Mouse (Mus musculus) retina, adult 2 months (tissue): ENCODE measurements around the gene Ap1s1.
A peak's percentile ranks its signal among the peaks of the same experiment; 100 is the strongest.

Experiments
- DNase-seq: peaks from one replicate; pipeline ENCODE4 v3.0.0-alpha.2; 2012; ENCODE audit warnings: low read depth, low spot score

Gene Ap1s1

DNA sequence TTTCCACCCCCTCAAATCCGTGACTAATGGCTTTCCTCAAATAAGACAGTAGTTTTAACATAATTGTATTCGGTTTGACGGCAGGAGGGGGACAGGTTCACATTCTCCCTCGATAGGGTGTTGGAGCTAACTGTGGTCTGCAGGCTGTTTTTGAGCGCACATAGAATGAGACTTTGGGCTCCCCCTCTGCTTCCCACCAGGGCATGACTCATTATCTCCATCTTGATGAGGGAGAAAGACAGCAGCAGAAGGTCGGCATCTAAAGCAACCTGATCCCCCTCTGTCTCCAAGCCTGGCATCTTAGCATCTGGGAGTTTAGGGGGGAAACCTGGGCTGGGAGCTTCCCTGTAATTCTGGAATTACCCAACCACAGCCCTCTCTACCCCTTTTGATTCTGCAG lies 19.5 kb upstream of the Ap1s1 start:
- no peak for DNase-seq

DNA sequence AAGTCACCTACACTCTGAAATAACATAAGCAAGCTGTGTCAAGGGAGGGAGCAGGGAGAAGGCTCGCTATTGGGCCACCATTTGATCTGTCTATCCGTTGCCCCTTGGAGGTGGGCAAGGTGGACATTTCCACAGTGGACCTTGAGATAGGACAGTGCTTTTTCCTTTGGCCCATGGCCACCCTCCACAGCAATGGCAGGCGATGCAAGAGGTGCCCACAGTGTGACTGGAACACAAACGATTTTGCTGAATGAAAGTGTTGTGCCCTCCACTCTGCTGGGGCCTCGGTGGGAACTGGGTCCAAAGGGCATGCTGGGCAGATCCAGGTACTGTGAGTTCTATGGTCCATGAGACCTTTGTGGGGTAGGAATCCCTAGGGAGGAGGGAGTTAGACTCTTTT lies 16.7 kb upstream of the Ap1s1 start:
- DNase-seq = no peak

DNA sequence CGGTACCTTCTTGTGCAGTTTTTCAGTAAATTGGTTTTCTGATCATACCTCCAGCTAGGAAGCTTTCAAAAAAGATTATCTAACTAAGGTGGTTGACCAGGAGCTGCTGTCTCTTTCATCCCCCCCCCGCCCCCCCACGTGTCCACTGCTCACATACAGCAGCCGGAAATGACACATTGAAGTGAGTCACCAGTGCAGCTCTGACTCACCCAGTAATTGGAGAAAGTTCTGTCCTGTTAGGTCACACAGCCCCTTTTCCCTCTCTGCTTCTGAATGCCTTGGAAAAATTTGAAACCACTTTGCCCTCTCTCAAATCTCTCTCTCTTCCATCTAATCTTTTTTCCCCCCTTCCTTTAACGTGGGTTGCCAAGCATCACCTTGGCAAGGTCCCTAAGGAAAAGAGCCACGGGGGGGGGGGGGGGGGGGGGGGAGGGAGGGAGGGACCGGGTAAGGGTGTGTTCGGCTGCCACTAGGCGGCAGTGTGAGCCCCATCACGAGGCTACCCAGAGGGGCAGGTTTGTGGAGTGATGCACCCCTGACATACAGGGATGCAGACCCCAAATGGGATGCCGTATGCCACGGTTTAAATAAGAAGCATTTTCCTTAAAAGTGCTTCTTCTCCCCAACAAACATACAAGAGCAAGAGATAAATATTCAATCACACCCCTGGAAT lies 16.0 kb upstream of the Ap1s1 start:
- DNase-seq = no peak

DNA sequence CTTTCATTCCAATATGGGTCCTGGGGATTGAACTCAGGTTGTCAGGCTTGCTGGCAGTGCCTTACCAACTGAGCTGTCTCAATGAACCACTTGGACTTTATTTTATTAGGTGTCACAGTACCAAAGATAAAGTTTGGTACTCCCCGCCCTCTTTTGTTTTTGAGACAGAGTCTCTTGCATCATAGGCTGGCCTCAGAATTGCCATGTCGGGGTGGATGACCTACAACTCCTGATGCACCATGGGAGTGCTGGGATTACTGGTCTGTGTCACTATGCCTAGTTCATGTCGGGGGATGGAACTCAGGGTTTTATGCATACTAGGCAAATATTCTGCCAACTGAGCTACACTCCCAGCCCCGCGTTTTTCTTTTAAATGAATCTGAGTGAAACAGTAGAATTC lies 8.9 kb upstream of the Ap1s1 start:
- no peak for DNase-seq

DNA sequence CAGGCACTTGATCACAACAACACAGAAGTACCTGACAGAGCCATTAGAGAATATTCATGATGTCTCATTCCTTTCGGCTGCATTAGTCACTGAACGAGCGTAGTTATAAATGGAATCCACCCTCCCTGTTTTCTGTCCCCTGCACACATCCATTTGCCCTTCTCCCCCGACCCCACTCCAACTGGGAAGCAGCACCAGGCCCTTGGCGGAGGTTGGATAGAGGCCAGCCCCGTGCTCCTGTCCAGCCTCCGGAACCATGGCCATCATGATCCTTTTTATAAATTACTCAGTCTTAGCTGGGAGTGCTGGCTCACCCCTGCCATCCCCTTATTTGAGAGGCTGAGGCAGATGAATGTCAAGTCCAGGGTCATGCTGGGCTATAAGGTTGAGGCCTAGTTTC lies 8.4 kb upstream of the Ap1s1 start:
- no peak for DNase-seq

DNA sequence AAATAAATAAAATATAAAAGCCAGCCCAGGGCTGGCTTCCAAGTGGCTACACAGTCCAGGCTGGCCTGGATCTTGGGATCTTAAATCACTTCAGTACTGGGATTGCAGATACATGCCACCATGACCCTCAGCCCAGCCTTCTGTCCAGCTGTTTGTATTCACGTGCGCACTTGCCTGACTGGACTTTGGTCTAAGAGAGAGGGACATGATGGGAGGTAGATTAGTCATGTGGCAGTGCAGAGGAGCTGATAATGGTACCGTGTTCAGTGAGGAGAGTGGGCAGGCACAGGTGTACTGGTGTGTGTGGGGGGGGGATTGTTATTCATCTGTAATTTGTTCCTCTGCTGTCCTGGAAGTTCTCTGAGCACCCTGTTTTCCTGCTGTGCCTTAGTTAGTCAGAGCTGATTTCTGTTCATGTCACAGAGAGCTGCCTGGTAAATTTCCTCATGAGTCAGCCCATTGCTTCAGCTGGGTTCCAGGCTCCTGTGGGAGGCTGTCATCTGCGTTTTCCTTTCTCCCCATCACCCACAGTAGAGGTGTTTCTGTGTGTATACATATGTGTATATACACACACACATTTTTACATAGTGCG lies 6.1 kb upstream of the Ap1s1 start:
- no peak for DNase-seq

DNA sequence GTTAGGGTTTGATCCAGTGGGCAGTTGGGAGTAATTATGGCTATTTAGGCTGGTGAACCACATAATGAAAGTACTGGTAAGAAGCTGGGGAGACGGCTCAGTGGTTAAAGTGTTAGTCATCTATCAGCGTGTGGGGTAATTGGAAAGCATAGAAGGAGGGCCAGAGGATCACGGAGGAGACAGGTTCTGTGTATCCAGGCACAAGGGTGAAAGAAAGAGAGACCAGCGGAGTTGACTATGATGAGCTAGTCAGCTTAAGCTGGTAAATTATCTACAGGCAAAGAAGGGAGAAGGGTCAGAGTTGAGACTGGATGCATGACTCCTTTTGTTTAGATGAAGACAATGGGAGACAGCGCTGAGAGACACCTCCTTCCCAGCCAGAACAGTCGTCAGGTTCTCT lies 5.2 kb upstream of the Ap1s1 start:
- no peak for DNase-seq

DNA sequence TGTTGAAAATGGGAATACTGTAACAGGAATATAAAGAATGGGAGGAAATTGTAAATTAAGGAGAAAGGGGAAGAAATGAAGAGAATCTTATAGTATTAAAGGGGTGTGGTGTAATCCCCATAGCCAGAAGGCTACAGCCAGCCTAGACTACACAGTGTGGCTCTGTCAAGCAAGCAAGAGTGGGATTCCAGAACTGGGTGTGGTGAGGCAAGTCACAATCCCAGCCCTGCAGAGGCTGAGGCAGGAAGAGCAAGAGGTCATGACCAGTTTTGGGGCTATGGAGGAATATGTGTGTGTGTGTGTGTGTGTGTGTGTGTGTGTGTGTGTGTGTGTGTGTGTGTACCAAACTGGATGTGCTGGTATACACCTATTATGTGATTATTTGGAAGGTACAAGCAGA lies 1.1 kb upstream of the Ap1s1 start:
- no peak for DNase-seq

DNA sequence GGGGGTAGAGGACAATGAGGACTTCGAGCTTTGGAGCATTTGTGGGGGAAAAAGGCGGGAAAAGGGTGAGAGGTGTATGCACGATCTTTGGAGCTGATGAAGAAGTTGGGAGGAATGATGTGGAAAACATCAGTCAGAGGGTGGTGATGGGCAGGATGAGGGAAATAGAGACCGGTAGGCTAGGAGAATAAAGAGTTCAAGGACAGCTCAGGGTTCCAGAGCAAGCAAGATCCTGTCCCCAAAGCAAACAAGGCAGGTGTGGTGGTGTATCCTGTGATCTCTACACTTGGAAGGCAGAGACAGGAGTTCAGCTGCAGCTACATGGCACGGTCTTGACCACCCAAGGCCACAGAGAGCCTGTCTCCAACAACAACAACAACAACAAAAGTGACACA lies 386 bp upstream of the Ap1s1 start:
- no peak for DNase-seq

DNA sequence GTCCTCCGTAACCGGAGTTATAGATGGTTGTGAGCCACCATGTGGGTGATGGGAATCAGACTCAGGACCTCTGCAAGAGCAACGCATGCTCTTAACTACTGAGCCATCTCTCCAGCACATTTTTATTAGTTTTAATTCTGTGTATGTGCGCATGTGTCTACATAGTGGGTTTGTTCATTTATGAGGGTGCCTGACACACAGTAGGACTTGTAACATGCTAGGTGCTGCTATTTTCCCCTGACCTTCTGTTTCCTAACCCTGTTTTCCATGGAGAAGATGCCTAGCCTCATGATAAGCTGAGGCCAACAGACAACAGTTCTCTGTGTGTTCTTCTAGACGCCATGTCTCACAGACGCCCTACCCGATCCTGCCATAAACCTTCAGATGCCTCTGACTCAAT lies 1.9 kb downstream of the Ap1s1 start:
- DNase-seq = no peak

DNA sequence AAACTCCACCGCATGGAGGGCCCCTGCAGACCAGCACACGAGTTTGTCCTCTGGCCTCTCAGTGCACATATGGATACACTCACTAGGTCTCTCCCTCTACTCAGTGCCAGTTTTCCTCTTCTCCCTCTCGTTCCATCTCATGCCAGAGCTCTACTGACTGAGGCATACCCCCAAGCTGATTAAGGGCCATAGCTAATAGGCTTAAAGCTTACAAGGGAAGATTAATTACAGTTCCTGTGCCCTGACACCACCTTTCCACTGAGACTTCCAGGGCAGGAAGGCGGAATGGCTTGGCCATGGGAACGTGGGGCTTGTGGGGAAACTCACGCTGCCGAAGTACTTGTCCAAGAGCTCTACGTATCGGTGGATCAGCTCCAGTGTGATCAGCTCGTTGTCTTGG lies 4.5 kb downstream of the Ap1s1 start:
- DNase-seq = peak; percentile 55

DNA sequence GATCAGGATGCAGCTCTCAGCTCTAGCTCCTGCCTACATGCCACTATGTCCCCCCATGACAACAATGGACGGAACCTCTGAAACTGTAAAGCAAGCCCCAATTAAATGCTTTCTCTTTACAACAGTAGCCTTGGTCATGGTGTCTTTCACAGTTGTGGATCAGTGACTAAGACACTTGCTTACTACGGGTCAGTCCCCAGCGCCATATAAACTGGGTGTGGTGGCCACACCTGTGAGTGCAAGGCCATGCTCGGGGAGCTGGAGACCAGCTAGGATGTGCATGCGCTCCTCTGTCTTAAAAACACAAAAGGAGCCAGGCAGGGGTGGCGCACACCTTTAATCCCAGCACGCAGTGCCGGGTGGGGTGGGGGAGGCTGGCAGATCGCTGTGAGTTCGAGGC lies 6.5 kb downstream of the Ap1s1 start:
- no peak for DNase-seq

DNA sequence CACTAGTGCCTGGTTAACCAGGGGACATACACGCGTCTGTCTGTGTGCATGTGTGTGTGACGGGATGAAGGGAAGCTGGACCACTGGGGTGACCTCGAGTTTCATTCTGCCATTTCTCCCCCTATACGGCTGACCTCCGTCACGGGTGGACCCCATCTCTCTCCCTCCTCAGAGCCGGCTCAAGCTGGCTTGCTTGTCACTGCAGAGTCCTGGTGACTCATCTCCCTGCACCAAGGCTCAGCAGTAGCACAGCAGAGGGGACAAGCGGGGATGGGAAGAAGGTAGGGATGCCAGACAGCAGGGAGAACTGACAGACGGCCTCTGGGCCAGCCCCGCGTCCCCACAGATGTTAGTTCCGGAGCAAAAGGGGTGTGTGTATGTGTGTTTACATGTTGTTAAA lies 9.7 kb downstream of the Ap1s1 start:
- no peak for DNase-seq

DNA sequence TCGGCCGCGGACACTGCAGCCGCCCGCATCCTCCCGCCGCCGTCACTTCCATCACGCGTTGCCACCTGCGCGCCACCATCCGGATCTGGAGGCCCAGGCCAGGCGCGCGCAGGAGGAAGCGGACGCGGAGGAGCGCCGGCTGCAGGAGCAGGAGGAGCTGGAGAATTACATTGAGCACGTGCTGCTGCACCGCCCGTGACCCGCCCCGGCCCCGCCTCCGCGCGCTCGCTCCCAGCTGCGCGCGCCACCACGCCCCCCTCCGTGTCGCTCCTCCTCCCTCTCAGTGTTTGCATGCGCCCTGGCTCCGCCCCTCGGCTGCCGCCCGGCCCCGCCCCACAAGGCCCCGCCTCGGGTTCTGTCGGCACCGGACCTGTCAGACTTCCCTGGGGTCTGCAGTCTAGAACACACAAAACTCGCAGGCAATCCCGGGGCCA lies 13.3 kb downstream of the Ap1s1 start:
- peak; percentile 61 for DNase-seq

DNA sequence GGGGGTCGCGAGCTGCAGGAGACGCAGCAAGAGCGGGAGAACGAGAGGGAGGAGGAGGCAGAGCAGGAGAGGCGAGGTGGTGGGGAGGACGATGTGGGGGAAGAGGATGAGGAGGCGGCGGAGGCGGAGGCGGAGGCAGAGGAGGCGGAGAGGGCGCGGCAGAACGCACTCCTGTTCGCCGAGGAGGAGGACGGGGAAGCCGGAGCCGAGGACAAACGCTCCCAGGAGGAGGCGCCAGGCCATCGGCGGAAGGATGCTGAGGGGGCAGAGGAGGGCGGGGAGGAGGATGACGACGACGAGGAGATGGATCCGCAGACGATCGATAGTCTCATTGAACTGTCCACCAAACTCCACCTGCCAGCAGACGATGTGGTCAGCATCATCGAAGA lies 13.9 kb downstream of the Ap1s1 start:
- DNase-seq = no peak

DNA sequence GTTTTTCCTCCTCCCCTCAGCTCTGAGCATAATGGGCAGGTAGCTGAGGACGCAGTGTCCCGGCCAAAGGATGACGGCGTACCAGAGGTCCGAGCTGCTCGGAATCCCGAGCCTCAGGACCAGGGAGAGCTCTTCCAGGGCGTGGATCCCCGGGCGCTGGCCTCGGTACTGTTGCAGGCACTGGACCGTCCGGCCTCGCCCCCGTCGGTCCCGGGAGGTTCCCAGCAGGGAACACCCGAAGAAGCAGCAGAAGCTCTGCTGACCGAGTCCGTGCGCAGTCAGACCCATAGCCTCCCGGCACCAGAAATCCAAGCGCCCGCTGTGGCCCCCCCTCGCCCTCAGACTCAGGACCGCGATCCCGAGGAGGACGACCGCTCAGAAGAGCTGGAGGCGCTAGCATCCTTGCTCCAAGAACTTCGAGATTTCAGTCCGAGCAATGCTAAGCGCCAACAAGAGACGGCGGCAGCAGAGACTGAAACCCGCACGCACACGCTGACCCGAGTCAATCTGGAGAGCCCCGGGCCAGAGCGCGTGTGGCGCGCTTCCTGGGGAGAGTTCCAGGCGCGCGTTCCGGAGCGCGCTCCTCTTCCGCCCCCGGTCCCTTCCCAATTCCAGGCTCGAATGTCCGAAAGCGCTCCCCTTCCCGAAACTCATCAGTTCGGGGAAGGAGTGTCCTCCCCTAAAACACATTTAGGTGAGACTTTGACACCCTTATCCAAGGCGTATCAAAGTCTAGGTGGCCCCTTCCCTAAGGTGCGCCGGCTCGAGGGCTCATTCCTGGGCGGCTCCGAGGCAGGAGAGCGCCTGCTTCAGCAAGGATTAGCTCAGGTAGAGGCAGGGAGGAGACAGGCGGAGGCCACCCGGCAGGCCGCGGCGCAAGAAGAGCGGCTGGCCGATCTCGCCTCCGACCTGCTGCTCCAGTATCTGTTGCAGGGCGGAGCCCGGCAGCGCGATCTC lies 14.6 kb downstream of the Ap1s1 start:
- no peak for DNase-seq

DNA sequence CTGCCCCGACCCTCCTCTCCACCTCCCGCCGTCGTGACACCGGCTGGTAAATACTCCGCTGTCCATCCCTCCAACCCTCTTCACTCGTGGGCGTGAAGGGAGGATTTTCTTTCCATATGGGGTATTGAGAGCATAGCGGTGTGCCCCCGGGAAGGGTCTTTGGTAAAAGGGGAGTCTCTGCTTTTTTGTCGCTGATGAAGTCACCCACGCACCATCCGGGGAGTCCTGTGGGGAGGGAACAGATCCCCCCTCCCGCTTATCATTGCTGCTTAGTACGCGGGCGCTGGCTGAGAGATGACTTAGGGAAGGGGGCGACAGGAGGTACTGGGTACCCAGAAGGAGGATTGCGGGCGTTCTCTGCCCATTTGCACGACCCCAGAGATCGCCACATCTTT lies 15.5 kb downstream of the Ap1s1 start:
- DNase-seq = no peak

DNA sequence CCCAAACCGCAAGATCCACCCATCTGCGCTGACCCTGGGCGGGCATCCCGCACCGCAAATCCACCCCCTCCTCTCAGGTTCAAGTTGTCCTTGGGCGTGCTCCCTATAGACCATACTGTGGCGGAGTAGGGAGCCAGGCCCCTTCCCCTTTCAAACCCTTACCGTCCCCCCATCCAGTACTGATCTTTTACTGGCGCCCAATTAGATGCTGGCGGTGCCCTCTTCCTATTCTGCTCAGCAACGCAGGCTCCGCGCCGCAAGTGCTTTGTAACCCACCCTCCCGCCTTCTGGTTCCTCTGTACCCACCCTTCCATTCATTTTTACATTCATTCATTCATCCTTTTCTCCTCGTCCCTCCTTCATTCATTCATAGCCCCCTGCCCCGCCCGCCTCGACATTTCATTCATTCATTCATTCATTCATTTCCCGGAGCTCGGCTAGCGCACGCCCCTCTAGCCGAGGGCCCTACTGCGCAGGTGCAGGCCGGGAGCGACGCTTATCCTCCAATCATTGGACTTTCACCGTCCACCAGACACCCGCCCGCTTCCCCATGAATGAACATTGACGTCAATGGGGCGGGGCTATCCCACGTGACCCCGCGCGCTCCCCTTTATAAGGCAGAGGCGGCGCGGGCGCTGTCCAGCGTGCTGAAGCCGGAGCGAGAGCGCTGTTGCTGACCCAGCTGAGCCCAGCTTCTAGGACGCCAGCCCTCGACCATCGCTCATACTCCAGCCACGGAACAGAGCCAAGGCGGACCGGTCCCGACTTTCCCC lies 16.1 kb downstream of the Ap1s1 start:
- DNase-seq = peak; percentile 68

DNA sequence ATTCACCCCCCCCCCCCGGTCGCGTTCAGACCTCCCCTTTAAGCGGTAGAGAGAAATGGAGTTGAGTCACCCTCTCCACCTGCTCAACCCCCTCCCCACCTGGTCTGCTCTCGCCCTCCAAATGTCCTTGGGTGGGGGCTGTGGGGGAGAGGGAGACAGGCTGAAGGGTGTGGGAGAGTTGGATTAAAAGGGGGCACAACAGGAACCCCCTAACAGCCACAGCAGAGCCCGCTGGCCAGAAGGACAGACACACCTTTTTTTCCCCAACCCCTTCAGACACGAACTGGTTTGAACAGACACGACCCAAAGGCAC lies 16.7 kb downstream of the Ap1s1 start:
- DNase-seq = no peak

DNA sequence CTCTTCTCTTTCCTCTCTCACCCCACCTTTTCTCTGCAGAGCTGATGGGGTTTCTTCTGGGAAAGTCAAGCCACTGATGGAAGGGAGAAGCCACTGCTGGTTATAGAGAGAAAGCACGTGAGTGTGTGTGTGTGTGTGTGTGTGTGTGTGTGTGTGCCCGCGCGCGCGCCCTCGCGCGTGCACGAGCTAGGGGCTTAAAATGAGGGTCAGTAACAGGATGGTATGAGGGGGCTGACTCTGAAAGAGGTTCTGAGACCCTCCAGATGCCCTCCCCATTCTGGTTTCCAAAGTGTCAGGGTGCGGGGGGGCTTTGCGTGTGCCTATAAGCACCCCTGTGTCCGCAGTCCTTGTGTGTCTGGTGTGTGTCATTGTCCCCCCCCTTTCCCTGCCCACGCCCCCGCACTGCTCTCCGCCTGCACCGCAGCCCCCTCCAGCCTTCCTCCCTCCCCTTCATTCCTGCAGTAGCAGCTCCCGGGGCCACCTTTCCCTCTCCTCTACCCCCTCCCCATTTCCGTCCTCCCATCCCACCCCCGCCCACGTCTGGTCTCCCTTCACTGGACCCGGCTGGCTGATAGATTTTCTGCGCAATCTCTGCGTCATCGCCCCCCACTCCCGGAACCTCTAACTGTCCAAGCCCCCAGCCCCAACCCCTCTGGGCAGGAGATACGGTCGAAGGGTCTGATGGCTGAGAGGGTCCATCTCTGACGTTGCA lies 17.2 kb downstream of the Ap1s1 start:
- DNase-seq = no peak

DNA sequence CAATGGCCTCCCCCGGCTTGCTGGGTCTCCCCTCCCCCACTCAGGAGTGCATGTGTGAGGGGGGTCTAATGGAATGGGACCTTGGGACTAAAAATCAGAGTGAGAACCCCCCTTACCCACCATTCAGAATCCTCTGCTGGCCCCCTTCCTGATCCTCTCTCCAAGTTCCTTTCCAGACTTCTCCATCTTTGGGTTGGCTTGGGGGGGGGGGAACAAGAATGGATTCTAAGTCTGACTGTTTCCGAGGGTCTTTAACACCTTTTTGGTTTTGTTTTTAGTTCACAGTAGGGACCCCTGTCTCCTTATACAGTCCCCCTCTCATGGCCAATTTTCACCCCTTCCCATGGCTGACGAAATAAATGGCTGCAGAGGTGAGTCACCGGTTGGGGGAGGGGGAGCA lies 19.8 kb downstream of the Ap1s1 start, which contains the start of gene Vgf:
TSS of gene Vgf (plus strand) at position 301 of the 400 bp plus-strand sequence.
- DNase-seq = no peak
